Mouse (Mus musculus) gastrocnemius, postnatal 4 days (tissue): ENCODE data around the gene Ttc26. TPM values are rescaled to one million over a fixed set of nuclear protein-coding genes. Genes with fewer than 3 reads are reported as not detected.
"Not testable (repeated sequence)": the region's sequence is repeated elsewhere in the genome, so short reads cannot be mapped to it uniquely, and the experiment has no call there.

ENCODE experiments used
- DNase-seq, 2 experiments: peaks; one replicate each; pipeline ENCODE4 v3.0.0; 2021 to 2022; ENCODE audit warnings: low spot score in 2 of 2, mixed read lengths in 2 of 2
- total RNA-seq, 2 experiments: library from RNA; stranded (reverse); gene quantifications; 2 replicates each; pipeline ENCODE4 v1.2.3; 2021

The Ttc26 gene
- total RNA-seq, 2 experiments from 2014 or later, result 4.3 TPM

GRCm38 (mm10) chr6:38453049-38453448 is 71.8 kb downstream of the Ttc26 start:
- DNase-seq, result no peak

- not testable (repeated sequence) for DNase-seq
Observed at GRCm38 (mm10) chr6:38456425-38456824, 75.2 kb downstream of the Ttc26 start.

- DNase-seq, result no peak
Observed at GRCm38 (mm10) chr6:38458075-38458474, 76.8 kb downstream of the Ttc26 start.

GRCm38 (mm10) chr6:38469591-38469990 is 88.3 kb downstream of the Ttc26 start:
- no peak for DNase-seq

Other genes with a start within 250 kb of the Ttc26 start
- 1 to 10 TPM; 4.0 to 4.6 TPM for gene D630045J12Rik, start 127.5 kb upstream of the Ttc26 start, total RNA-seq
- 10 to 100 TPM; 11.0 to 11.9 TPM for gene Zc3hav1l, start 82.2 kb upstream of the Ttc26 start, total RNA-seq
- gene Zc3hav1, start 26.9 kb upstream of the Ttc26 start, total RNA-seq, result 10 to 100 TPM; 15.9 to 17.0 TPM
- 10 to 100 TPM; 29.2 to 36.9 TPM for gene Ubn2, start 52.5 kb downstream of the Ttc26 start, total RNA-seq
- gene Fmc1, start 152.0 kb downstream of the Ttc26 start, total RNA-seq, result 10 to 100 TPM; 72.4 to 77.7 TPM
- gene Luc7l2, start 169.9 kb downstream of the Ttc26 start, total RNA-seq, result 100 to 1,000 TPM; 138 to 156 TPM